Mouse (Mus musculus): ENCODE measurements around the gene Aoc2.

DNA sequence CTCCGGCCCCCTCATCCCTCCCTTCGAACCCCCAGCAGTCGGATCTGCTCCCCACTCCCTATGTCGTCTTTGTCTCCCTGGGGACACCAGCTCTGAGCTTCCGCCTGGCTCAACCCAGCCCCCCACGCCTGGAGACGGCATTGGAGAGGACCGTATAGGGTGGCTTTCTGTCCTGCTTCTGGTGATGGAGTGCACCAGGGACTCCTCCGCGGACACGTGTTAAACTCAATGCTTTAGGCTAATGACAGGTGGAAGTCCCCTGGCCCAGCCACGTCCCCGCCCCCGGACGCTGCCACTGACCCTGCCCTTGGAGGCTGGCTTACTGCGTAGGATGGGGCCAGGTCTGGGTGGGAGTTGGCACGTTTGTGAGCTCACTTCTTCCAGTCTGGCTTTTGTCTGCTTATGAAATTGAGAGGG is 8.4 kb upstream of the Aoc2 start:
- TF ChIP-seq CTCF (IDR thresholded peaks at IDR 0.05; ENCODE audit: insufficient read depth, low read length): no peak
- no peak for TF ChIP-seq POLR2A (IDR thresholded peaks at IDR 0.05; ENCODE audit: borderline replicate concordance, extremely low read depth, low read depth, low read length)
